Mouse (Mus musculus) kidney, postnatal 36 days (tissue): Measurements from ENCODE around the gene Chml.
A peak's percentile ranks its signal among the peaks of the same experiment; 100 is the strongest.

Experiments
- DNase-seq, 2 experiments: peaks; one replicate each; pipeline ENCODE4 v3.0.0; 2021 to 2022; ENCODE audit warnings: mixed read lengths in 2 of 2

The Chml gene

GRCm38 (mm10) chr1:175692246-175692996 is at the start of gene Chml, which contains the start of gene Opn3:
Gene Chml (minus strand): TSS chr1:175692901.
Gene Opn3 (minus strand): TSS chr1:175692776.
- DNase-seq = peak; percentile 99 to 100

- no peak for DNase-seq
Measured at GRCm38 (mm10) chr1:175725771-175726170, 33.1 kb upstream of the Chml start.

DNA sequence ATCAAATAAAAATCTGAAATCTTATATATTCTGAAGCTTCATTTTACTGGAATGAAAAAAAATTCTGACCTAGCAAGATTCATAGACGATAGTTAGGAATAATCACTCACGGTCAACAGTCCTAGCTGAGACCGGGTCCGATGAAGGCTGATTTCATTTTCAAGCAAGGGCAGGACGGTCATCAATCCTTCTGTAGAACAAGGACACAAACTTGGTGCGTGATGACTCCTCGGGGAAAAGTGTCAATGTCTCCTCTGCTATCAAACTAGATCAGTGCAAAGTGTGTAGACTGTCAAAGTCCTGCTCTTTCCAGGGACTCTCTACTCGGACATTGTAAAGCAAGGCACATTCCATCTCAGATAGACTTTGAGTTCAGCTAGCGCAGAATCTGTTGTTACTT is 24.1 kb upstream of the Chml start:
- no peak for DNase-seq

- peak in 1 of 2 experiments; percentile 5 for DNase-seq
Measured at GRCm38 (mm10) chr1:175712338-175712909, 19.7 kb upstream of the Chml start.

- no peak for DNase-seq
Measured at GRCm38 (mm10) chr1:175708013-175708412, 15.3 kb upstream of the Chml start.

DNA sequence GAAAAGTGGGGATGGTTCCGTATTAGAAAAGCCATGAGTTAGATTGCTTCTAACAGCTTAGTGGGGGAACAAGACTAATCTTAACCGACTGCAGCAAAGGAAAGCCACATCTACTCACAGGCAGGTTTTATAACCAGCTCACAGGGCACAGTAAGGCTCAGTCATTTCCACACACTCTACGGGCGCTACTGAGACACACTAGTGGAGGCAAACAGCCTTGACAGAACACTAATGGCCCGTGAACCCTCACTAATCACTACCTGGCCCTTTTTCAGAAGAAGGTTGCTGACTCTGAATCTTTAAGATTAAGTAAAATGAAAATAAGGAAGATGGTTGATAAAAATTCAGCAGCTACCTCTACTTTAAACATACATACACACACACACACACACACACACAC is 14.9 kb upstream of the Chml start:
- no peak for DNase-seq

GRCm38 (mm10) chr1:175701145-175701544 is 8.4 kb upstream of the Chml start:
- no peak for DNase-seq

GRCm38 (mm10) chr1:175699796-175700195 is 7.1 kb upstream of the Chml start:
- peak; percentile 13 to 14 for DNase-seq

DNA sequence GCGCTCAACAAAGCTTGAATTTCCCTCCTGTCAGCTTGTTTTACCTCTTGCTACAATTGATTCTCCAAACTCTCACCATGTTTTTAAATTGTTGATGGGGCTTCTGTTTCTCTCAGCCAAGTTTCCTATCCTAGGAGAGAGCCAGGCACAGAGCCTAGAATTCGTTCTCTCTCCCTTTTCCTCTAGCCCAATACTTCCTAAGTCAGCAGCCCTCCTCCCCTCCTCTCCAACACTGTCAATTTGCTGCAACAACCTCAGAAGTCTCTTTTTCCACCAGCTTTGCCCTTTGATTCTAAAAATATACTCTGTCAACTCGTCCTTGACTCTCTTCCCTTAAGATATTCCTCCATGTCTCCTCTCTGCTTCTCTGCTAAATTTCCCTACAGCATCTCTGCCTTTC is 6.7 kb upstream of the Chml start:
- DNase-seq = no peak

GRCm38 (mm10) chr1:175698293-175698692 is 5.6 kb upstream of the Chml start, which contains the start of gene Wdr64:
Gene Wdr64 (plus strand): TSS chr1:175698593.
- DNase-seq = no peak

GRCm38 (mm10) chr1:175693429-175693960 is 794 bp upstream of the Chml start:
- DNase-seq = peak in 1 of 2 experiments; percentile 9

DNA sequence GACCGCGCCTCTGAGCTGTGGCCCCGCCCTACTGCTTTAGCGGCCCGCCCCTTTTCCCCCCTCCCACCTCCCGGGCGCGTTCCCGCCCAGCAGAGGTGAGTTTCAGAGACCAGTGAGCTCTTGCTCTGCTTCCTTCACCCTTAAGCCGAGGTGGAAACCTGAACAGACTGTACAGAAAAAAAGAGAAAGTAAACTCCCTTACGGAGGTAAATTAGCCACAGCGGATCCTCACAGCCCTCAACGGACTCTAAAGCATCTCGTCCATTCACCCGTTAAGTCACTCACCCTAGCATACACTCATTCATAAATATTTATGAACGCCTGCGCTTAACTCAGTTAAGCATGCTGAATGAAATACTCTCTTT is 278 bp upstream of the Chml start:
- no peak for DNase-seq

GRCm38 (mm10) chr1:175691686-175692245 is 935 bp downstream of the Chml start:
- DNase-seq = no peak

- DNase-seq = no peak
Measured at GRCm38 (mm10) chr1:175680995-175681394, 11.7 kb downstream of the Chml start.

GRCm38 (mm10) chr1:175677459-175677858 is 15.2 kb downstream of the Chml start:
- DNase-seq = no peak

DNA sequence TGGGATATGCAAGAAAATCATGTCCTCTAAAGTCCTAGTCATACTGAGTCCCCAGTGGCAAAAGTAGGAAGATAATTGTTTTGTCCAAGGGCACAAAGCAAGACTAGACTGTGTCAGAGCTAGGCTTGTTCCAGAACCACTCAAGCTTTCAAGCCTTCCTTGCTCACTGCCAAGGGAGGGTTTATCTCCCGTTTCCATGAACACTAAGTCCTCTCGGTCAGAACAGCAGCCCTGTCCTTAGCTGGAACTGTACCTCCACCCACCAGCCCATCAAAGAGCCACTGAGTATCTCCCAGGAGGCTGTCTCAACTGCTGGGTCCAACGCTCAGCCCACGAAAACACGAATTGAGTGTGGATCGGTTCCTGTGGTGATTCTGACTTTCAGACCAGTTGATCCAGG is 17.6 kb downstream of the Chml start:
- DNase-seq = no peak

- no peak for DNase-seq
Measured at GRCm38 (mm10) chr1:175673563-175674325, 19.0 kb downstream of the Chml start.

- no peak for DNase-seq
Measured at GRCm38 (mm10) chr1:175671626-175672025, 21.1 kb downstream of the Chml start.

GRCm38 (mm10) chr1:175670042-175670441 is 22.7 kb downstream of the Chml start:
- no peak for DNase-seq

- DNase-seq = no peak
Measured at GRCm38 (mm10) chr1:175669456-175669855, 23.2 kb downstream of the Chml start.

GRCm38 (mm10) chr1:175668666-175669405 is 23.9 kb downstream of the Chml start:
- DNase-seq = peak; percentile 20 to 53

- DNase-seq = no peak
Measured at GRCm38 (mm10) chr1:175659900-175660299, 32.8 kb downstream of the Chml start.
